Comparison of ENCODE assay signal across 20 mouse cellular contexts in genomic region chr10:120012331-120012730, GRCm38 (mm10).
DNase-seq lines count a peak whose midpoint lies in the region; ATAC-seq lines count a peak whose summit lies in the region.
"Had no signal": no experiment of that assay in that cellular context is flagged by ENCODE, and none has a peak within 500 bp of the region (broad histone marks: within the 10 kb centered on the region; RNA-seq: fewer than 3 reads in every experiment).

No protein-coding gene starts in this region.

- ATAC-seq in erythroblast, adult 5-6 weeks (replicated peaks; ENCODE audit: low FRiP score, poor library complexity, severe bottlenecking) = no peak
- ATAC-seq: activated CD4-positive, CD25-positive, alpha-beta regulatory T cell, adult 4 months; forebrain, embryonic 16.5 days; liver, embryonic 12.5 days; midbrain, embryonic 16.5 days had no signal

- peak; percentile 34 to 58 for DNase-seq in left cerebral cortex, adult 18-20 months (ENCODE audit: low spot score in 2 of 2)
- DNase-seq in left cerebral cortex, adult 11 months (ENCODE audit: low spot score) = no peak
- peak; percentile 66 for DNase-seq in brain, adult 2 months (ENCODE audit: low read depth, low spot score)
- peak; percentile 6 to 58 for DNase-seq in frontal cortex, adult 2 months (ENCODE audit: extremely low spot score in 1 of 2, low spot score in 1 of 2)
- DNase-seq in right cerebral cortex, postnatal 25 days = peak; percentile 27
- DNase-seq in kidney, adult 18-20 months = no peak
- DNase-seq: adrenal gland, postnatal 10 days; cerebellum, adult 9-10 months; gastrocnemius, adult 2 months; heart, postnatal 36 days; kidney, adult 11 months; lung, adult 18-20 months; lung, postnatal 10 days; thymus, adult 18-20 months; thymus, postnatal 4 days had no signal

Comparison
In these comparisons a context has a peak if more than half of its experiments do, and no peak if none do; other contexts are left out.
1. DNase-seq: peak in left cerebral cortex, adult 18-20 months (2 of 2), brain, adult 2 months (single experiment), frontal cortex, adult 2 months (2 of 2) and right cerebral cortex, postnatal 25 days (single experiment); none in left cerebral cortex, adult 11 months (single experiment) and kidney, adult 18-20 months (single experiment).